Comparison of ENCODE assay signal across 32 mouse cellular contexts in the genomic region with DNA sequence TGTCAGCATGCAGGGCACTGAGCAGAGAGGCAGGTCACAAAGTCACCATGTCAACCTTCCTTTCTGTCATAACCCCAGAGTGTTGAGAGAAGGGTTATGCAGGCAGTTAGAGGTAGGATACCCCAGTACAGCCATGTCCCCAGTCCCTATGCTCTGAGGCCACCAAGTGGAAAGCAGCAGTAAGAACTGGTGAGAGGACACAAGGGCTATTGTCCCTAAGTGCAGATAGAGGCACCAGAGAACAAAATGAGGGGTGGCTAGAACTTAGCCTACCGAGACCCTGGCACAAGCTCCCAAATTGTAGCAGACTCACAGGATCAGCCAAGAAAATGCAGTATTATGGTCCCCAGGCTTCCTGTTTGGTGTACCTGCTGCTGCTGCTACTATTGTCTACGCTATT. TPM values are rescaled to one million over a fixed set of nuclear protein-coding genes. Genes with fewer than 3 reads are reported as not detected.
"Had no signal": no experiment of that assay in that cellular context is flagged by ENCODE, and none has a peak within 500 bp of the region (broad histone marks: within the 10 kb centered on the region; RNA-seq: fewer than 3 reads in every experiment).

No protein-coding gene starts in this region.

- H3K27me3 ChIP-seq: limb, embryonic 12.5 days; limb, embryonic 15.5 days; liver, embryonic 12.5 days; liver, embryonic 15.5 days; midbrain, embryonic 13.5 days; neural tube, embryonic 13.5 days; stomach, embryonic 15.5 days had no signal

- H3K4me3 ChIP-seq: limb, embryonic 12.5 days; limb, embryonic 15.5 days; liver, embryonic 12.5 days; liver, embryonic 15.5 days; midbrain, embryonic 10.5 days; midbrain, embryonic 13.5 days; myocyte; neural tube, embryonic 13.5 days; stomach, embryonic 15.5 days had no signal

- H3K36me3 ChIP-seq: limb, embryonic 12.5 days; limb, embryonic 15.5 days; liver, embryonic 12.5 days; liver, embryonic 15.5 days; midbrain, embryonic 10.5 days; midbrain, embryonic 13.5 days; neural tube, embryonic 13.5 days; stomach, embryonic 15.5 days had no signal

- H3K27ac ChIP-seq: kidney, postnatal 0 days; limb, embryonic 12.5 days; limb, embryonic 15.5 days; liver, embryonic 12.5 days; liver, embryonic 15.5 days; midbrain, embryonic 10.5 days; midbrain, embryonic 13.5 days; neural tube, embryonic 13.5 days; stomach, embryonic 15.5 days had no signal

- H3K4me1 ChIP-seq: limb, embryonic 12.5 days; limb, embryonic 15.5 days; liver, embryonic 12.5 days; liver, embryonic 15.5 days; midbrain, embryonic 10.5 days; midbrain, embryonic 13.5 days; neural tube, embryonic 13.5 days; stomach, embryonic 15.5 days had no signal

- DNase-seq: kidney, adult 2 months; kidney, postnatal 25 days; left cerebral cortex, postnatal 4 days; lung, adult 2 months; lung, postnatal 14 days; lung, postnatal 4 days; retina, postnatal 1 day; right cerebral cortex, postnatal 25 days; spleen, adult 18-20 months; thymus, postnatal 25 days had no signal

RNA-seq across cellular contexts. Expression of gene Gm5460, which starts 0.4 kb away (rescaled TPM):
- total RNA-seq: layer of hippocampus, adult 8-10 months; layer of hippocampus, postnatal 10 days; left cerebral cortex, postnatal 4 days; megakaryocyte progenitor cell, adult 5-6 weeks; monocyte, adult 5-6 weeks; neutrophil, adult 5-6 weeks had no signal
- polyA plus RNA-seq: intestine, embryonic 14.5 days; intestine, postnatal 0 days; kidney, adult 2 months; kidney, embryonic 14.5 days; kidney, postnatal 0 days; large intestine, adult 2 months; limb, embryonic 12.5 days; limb, embryonic 15.5 days; liver, embryonic 12.5 days; liver, embryonic 15.5 days; lung, adult 2 months; lung, embryonic 16.5 days; midbrain, embryonic 10.5 days; midbrain, embryonic 13.5 days; midbrain, embryonic 16.5 days; neural tube, embryonic 13.5 days; stomach, embryonic 15.5 days; thymus, postnatal 0 days had no signal

RNA-seq across cellular contexts. Expression of gene Gm30083, which starts 2.0 kb away (rescaled TPM):
- total RNA-seq: layer of hippocampus, adult 8-10 months; layer of hippocampus, postnatal 10 days; left cerebral cortex, postnatal 4 days; megakaryocyte progenitor cell, adult 5-6 weeks; monocyte, adult 5-6 weeks; neutrophil, adult 5-6 weeks had no signal
- polyA plus RNA-seq: intestine, embryonic 14.5 days; intestine, postnatal 0 days; kidney, adult 2 months; kidney, embryonic 14.5 days; kidney, postnatal 0 days; large intestine, adult 2 months; limb, embryonic 12.5 days; limb, embryonic 15.5 days; liver, embryonic 12.5 days; liver, embryonic 15.5 days; lung, adult 2 months; lung, embryonic 16.5 days; midbrain, embryonic 10.5 days; midbrain, embryonic 13.5 days; midbrain, embryonic 16.5 days; neural tube, embryonic 13.5 days; stomach, embryonic 15.5 days; thymus, postnatal 0 days had no signal

RNA-seq across cellular contexts. Expression of gene Antxrl, which starts 35.6 kb away (rescaled TPM):
- total RNA-seq: layer of hippocampus, adult 8-10 months; layer of hippocampus, postnatal 10 days; left cerebral cortex, postnatal 4 days; megakaryocyte progenitor cell, adult 5-6 weeks; monocyte, adult 5-6 weeks; neutrophil, adult 5-6 weeks had no signal
- polyA plus RNA-seq: intestine, embryonic 14.5 days; intestine, postnatal 0 days; kidney, adult 2 months; kidney, embryonic 14.5 days; kidney, postnatal 0 days; large intestine, adult 2 months; limb, embryonic 12.5 days; limb, embryonic 15.5 days; liver, embryonic 12.5 days; liver, embryonic 15.5 days; lung, adult 2 months; lung, embryonic 16.5 days; midbrain, embryonic 10.5 days; midbrain, embryonic 13.5 days; midbrain, embryonic 16.5 days; neural tube, embryonic 13.5 days; stomach, embryonic 15.5 days; thymus, postnatal 0 days had no signal

RNA-seq across cellular contexts. Expression of gene Zfp488, which starts 38.4 kb away (rescaled TPM):
- total RNA-seq: monocyte, adult 5-6 weeks; neutrophil, adult 5-6 weeks had no signal
- polyA plus RNA-seq: kidney, adult 2 months; kidney, embryonic 14.5 days; kidney, postnatal 0 days; large intestine, adult 2 months; liver, embryonic 15.5 days; lung, adult 2 months; lung, embryonic 16.5 days; myocyte; thymus, postnatal 0 days had no signal
